Mouse (Mus musculus) brain, embryonic 18.5 days (tissue): ENCODE results near the gene Ugt1a10.
"Not testable (repeated sequence)": the region's sequence is repeated elsewhere in the genome, so short reads cannot be mapped to it uniquely, and the experiment has no call there.

Experiments
- DNase-seq: peaks from one replicate; pipeline ENCODE4 v3.0.0-alpha.2; 2012; ENCODE audit warnings: low read depth, low spot score

The Ugt1a10 gene

DNA sequence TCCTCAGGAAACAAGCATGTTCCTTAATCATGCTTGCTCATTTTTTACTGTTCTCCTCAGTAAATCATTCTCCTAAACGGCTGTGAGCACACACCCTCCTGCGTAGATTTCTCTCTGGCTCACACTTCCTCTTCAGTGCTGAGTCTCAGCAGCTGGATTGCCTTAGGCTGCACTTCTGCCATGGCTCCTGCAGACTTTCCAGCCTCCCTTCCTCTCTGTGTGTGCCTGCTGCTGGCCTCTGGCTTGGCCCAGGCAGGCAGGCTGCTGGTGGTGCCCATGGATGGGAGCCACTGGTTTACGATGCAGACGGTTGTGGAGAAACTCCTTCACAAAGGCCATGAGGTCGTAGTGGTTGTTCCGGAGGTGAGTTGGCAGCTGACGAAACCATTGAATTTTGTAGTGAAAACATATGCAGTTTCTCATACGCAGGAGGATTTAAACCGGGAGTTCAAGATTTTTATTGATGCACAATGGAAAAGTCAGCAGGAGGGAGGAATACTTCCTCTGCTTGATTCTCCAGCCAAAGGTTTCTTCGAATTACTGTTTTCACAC lies 39.8 kb downstream of the Ugt1a10 start, which contains the start of gene Ugt1a7c:
TSS of gene Ugt1a7c (plus strand) at position 122 of the 552 bp plus-strand sequence.
- DNase-seq: no peak

DNA sequence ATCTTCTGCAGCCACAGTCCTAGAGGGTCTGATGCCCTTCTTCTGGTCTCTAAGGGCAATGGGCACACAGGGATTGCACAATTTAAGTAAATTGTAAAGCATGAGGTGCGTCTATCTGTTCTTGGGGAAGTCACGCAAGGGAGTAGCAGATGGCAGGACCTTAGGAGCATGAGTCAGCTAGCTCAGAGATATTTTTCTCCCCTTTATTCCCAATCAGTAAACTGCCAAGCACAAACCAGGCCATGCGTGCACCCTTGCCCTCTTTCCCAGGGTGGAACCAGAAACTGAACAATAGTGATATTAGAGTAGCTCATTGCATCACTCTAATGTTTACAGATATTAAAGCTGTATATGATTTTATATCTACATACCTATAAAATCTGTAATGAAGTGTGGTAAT lies 43.4 kb downstream of the Ugt1a10 start:
- not testable (repeated sequence) for DNase-seq

DNA sequence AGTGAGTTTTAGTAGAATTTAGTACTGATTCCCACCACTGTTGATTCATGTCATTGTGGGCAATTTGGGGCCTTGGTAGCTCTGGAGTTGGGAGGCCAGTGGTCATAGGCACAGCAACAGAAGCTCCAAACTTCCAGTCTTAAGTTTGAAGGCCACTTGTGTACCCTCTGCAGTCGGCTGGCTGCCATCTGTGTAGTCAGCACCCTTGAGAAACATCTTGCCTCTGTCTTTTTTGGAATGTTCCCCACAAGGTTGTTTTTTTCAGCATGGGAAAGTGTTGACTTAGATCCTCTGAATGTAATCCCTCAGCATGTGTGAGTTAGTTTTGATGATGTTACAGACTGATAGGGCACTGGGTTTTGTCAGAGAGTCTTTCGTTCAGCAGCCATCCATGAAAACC lies 44.5 kb downstream of the Ugt1a10 start:
- not testable (repeated sequence) for DNase-seq

DNA sequence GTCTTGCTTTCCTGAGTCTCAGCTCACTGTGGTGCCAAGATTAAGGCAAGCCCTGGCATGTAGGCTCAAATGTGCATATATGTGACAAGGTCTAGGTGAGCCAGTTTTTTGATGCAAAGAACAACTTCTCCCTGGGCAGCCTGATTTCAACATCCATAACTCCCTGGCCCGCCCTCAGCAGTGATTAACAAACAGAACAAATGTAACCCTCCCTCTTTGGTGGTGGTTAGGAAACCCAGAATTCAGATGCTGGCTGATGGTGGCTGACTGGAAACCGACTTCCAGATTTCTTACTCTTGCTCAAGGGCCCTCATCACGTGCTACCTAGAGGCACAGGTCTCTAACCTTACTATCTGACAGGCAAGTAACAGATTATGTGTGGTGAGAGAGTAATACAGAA lies 47.8 kb downstream of the Ugt1a10 start, which contains the start of gene Ugt1a6b:
TSS of gene Ugt1a6b (plus strand) at position 234 of the 400 bp plus-strand sequence.
- DNase-seq: not testable (repeated sequence)

DNA sequence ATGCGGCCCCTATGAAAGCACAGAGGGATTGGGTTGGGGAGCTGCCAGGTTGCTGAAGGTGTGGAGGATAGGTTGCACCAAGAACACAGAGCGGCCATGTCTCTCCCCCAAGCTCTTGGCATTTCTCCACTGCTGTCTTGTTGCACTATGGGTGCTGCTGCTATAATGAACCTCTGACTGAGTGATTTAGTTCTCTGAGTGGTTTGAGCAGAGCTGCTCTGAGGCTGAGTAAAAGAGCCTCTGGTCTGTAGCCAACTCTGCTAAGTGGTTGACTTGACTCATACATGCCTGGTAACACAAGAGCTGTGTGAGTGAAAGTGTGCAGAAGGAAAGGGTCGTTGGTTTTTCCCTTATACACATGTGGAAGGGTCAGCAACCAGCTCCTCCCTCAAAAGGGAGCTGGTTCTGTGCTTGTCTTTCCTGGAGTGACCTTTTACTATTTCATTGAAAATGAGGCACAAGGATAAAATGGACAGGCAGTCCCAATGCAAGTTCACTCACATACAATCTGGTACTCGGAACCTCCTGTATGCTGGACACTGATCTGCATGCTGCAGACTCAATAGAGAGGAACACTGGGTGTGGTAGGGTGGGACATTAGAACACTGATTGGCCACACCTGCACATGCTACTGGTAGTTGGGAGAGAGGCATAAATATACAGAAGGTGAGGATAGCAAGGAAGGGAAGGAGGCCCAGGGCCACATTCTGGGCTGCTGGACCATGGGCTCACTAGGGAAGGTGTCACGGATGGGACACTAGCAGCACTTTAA lies 48.7 kb downstream of the Ugt1a10 start:
- DNase-seq: not testable (repeated sequence)

DNA sequence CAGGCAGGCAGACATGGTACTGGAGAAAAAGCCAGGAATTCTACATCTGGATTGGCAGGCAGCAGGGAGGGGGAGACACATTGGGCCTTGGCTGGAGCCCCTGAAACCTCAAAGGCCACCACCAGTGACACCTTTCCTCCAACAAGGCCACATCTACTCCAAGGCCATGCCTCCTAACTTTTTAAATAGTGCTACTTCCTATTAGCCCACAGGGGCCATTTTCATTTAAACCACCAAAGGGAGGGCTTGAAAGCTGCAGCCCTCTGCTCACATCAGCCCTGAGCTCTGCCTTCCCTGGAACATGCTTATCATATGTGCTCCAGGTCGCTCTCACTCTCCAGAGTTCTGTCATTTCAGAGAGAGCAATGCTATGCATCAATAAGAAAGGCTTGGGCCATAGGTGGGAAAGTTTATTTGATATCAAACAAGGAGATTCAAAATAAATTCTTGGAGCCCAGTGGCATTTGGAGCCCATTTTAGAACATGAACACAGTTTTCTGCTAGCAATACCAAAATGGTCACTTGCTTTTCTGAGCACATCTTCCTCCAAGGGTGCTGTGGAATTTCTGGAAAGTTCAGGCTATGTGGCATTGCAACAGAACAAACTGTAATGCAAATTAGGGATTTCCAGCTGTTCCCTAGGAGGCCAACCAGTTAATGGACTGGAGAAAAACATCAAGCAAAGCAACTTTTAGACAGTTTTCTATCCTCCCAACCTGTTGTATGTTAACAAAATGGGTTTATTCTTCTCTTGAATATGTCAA lies 49.7 kb downstream of the Ugt1a10 start:
- DNase-seq: no peak

DNA sequence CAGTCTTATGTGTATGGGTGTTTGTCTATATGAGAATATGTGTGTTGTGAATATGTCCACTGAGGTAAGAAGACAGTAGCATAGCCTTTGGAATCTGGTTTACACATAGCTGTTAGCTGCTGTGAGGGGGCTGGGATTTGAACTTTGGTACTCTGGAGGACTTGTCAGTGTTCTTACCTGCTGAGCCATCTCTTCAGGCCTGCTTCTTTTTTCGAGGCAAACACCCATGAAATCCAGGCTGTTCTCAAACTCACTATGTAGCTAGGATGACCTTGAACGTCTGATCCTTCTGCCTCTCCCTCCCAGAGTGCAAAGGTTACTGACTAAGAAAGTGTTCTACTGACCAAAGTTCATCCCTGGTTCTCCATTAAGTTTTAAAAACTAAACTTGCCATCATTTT lies 50.5 kb downstream of the Ugt1a10 start:
- no peak for DNase-seq

DNA sequence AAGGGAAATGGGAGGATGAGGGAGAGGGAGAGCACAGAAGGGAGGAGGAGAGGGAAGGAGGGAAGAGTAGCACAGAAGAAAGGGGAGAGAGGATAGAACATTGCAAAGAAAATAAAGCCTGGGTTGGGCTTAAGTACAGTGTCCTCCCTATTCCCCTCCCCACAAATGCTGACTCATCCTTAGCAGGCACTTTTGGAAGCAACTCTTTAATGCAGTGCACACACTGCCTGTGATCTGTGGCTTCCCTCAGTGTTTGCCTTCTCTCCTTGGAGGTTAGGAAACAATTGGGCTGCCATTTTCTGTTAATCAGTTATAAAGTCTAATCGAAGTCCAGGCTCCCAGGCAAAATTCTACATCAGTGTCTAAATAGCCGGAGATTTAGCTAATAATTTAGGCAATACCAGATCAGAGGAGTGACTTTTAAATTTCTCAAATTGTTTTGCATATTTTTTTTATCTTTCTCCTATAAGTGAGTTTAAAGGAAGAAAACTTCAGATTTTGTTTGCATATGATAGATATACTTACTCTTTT lies 53.9 kb downstream of the Ugt1a10 start:
- not testable (repeated sequence) for DNase-seq

DNA sequence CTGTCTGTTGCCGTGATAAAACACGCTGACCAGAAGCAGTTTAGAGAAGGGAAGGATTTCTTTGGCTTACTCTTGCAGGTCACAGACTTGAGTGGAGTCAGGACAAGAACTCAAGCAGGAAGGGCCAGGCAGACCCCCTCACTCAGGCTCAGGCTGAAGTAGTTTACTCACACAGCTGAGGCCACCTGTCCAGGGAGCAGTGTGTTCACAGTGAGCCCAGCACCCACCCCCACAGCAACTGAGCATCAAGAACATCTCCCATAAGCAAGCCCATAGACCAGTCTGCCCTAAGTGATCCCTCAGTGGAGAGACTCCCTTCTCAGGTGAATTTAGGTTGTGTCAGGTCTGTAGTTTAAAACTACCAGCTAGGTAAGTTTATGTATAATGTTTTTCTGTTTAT lies 54.4 kb downstream of the Ugt1a10 start:
- DNase-seq: not testable (repeated sequence)

DNA sequence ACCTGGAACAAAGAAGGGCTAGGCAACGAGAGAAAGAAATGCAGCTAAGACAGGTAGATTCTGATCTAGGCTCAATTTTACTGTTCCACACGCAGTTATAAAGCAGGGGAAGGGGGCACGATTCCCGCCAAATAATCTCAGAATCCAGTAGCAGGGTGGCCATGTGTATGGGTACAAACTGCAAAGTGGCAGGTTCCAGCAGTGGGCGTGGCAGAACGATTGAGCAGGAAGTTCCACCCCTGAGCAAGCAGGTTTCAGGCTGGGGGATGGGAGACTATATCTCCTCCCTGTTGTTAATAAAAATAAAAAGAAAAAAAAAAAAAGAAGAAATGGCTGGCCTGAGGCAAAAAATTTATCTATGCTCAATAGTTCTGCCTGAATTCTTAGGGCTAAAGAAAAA lies 57.6 kb downstream of the Ugt1a10 start:
- not testable (repeated sequence) for DNase-seq

DNA sequence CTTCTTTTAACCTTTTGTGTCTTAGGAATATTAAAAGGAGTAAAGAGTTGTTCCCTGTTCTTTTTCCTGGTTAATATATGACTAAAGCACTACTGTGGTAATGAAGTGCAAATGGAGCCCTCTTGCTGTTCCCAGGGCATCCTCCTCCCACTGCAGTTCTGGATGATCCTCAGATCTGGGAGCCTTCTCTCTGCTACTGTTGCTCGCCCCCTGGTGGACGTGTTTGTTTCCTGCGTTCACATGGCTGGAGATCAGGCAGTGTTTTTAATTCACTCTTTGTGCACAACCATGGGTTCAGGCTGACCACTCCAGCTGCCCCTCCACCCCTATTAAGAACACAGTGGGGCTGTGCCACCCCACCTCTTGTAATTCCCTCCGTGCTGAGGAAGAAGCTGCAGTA lies 65.4 kb downstream of the Ugt1a10 start:
- DNase-seq: not testable (repeated sequence)

DNA sequence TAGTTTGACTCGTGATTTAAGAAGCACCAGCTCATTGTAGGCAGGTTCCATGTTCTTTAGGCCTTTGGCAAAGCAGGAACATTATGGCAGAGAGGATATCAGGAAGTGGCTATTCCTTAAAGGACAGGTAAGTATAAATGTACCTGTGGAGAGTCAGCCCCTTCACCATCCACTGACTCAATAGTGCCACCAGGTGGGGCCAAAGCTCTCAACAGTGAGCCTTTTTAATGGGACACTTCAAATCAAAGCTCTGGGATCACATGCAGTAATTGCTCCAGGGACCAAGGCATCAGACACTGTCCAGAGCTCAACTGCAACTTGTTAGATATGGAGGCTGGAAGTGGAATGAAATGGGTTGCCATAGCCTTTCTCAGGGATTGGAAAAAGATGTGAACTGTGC lies 66.3 kb downstream of the Ugt1a10 start:
- not testable (repeated sequence) for DNase-seq

DNA sequence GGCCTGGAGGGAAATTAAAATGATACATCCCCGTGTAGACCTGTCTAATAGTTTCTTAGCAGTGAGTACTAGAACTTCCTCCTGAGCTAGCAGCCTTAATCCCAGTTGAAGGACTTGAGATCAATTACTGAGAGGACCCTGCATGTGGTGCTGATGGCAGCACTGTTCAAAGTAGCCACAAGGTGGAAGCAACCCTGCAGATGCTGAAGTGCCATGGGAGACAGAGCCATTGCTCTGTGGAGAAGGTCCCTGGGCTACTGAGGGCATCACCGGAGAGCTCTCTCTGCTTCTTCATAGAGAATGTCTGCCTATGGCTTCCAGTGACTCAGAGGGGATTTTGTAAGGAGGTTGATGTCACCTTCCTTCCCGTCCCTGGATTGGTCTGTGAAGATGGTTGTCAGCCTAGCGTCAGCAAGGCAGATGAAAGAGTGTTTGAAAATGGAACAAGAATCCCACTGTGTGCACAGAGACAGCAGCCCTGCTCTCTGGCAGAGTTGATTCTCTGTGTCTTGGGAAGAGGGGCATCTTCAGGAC lies 70.7 kb downstream of the Ugt1a10 start:
- DNase-seq: not testable (repeated sequence)

DNA sequence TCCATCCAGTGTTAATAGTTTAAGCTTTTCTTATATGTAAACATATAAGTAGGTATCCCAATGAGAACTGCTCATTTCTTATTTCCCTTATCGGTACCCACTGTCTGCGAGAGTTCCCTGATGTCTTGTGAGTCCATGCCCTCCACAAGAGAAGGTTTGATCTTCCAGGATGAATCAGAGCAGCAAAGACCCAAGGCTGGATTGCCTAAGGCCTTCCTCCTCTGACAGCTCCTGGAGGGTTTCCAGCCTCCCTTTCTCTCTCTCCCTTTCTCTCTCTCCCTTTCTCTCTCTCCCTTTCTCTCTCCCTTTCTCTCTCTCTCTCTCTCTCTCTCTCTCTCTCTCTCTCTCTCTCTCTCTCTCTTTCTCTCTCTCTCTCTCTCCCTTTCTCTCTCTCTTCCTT lies 73.9 kb downstream of the Ugt1a10 start:
- not testable (repeated sequence) for DNase-seq

DNA sequence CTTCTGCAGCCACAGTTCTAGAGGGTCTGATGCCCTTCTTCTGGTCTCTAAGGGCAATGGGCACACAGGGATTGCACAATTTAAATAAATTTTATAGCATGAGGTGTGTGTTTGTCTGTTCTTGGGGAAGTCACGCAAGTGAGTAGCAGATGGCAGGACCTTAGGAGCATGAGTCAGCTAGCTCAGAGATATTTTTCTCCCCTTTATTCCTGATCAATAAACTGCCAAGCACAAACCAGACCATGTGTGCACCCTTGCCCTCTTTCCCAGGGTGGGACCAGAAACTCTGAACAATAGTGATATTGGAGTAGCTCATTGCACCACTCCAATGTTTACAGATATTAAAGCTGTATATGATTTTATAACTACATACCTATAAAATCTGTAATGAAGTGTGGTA lies 75.0 kb downstream of the Ugt1a10 start:
- not testable (repeated sequence) for DNase-seq

DNA sequence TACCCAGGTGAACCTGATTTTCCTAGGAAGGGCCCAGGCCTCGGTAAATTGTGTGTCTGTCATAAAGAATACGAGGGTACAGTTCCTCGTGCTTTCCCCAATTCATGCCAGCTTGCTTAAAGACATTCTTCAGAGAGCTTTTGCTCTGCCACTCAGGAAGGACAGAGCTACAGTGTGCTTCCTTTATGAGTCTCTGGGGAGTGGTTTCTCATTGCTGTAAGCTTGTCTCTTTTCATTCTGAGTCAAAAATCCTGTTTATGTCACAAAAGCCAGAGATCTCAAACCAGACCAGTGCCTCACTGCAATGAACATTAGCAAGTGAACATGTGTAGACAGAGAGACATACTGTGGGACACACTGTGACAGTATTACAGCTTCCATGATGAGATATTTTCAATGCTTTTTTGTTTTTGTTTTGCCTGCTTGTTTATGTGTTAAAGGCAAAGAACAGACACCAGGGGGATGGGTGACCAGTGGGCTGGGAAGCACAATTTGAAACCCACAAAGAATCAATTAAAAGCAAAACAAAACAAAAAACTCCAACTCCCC lies 78.8 kb downstream of the Ugt1a10 start:
- DNase-seq: no peak

DNA sequence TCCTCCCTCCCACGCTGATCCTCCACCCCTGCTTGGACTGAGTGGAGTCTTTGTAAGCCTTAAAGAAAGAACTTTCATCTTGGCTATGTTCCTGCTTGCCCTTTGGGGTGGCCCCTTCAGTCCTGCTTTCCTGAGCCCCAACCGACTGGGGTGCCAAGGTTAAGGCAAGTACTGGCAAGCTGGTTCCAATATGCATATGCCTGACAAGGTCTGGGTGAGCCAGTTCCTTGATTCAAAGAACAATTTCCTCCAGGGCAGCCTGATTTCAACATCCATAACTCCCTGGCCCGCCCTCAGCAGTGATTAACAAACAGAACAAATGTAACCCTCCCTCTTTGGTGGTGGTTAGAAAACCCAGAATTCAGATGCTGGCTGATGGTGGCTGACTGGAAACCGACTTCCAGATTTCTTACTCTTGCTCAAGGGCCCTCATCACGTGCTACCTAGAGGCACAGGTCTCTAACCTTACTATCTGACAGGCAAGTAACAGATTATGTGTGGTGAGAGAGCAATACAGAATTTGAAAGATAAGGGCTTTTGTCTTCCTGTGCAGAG lies 79.3 kb downstream of the Ugt1a10 start, which contains the start of gene Ugt1a6a:
TSS of gene Ugt1a6a (plus strand) at position 353 of the 555 bp plus-strand sequence.
- DNase-seq: peak; percentile 16

DNA sequence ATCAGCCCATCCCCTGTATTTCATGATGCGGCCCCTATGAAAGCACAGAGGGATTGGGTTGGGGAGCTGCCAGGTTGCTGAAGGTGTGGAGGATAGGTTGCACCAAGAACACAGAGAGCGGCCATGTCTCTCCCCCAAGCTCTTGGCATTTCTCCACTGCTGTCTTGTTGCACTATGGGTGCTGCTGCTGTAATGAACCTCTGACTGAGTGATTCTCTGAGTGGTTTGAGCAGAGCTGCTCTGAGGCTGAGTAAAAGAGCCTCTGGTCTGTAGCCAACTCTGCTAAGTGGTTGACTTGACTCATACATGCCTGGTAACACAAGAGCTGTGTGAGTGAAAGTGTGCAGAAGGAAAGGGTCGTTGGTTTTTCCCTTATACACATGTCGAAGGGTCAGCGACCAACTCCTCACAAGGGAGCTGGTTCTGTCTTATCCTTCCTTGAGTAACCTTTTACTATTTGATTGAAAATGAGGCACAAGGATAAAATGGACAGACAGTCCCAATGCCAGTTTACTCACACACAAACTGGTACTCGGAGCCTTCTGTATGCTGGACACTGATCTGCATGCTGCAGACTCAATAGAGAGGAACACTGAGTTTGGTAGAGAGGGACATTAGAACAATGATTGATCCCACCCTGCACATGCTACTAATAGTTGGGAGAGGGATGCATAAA lies 80.2 kb downstream of the Ugt1a10 start:
- DNase-seq: not testable (repeated sequence)

DNA sequence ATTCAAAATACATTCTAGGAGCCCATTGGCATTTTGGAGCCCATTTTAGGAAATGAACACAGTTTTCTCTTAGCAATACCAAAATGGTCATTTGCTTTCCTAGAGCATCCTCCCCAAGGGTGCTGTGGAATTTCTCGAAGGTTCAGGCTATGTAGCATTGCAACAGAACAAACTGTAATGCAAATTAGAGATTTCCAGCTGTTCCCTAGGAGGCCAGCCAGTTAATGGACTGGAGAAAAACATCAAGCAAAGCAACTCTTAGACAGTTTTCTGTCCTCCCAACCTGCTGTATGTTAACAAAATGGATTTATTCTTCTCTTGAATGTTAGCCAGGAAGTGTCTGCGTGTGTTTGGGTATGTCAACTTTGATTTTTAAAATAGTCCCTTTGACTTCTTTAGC lies 81.5 kb downstream of the Ugt1a10 start:
- no peak for DNase-seq

DNA sequence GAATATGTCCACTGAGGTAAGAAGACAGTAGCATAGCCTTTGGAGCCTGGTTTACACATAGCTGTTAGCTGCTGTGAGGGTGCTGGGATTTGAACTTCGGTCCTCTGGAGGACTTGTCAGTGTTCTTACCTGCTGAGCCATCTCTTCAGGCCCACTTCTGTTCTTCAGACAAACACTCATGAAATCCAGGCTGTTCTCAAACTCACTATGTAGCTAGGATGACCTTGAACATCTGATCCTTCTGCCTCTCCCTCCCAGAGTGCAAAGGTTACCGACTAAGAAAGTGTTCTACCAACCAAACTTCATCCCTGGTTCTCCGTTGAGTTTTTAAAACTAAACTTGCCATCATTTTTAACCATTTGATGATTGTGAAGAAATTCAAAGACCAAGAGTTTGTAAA lies 82.1 kb downstream of the Ugt1a10 start:
- DNase-seq: no peak

DNA sequence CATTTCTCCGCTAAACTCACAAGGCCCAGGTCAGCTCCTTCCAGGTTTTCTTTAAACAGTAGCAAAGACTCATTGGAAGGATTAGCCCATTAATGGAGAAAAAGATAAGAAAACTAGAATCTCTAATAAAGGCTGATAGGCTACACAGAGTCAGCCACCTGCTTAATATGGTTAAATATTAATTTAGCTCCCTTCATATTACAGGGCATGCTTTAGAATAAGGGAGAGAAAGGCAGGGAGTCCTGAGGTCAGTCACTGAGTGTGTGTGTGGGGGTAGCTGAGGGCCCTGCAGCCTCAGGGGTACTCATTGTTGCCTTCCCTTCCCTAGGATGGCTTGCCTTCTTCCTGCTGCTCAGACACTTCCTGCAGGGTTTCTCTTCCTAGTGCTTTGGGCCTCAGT lies 83.0 kb downstream of the Ugt1a10 start:
- no peak for DNase-seq
